Mouse (Mus musculus) retina, adult 2 months (tissue): ENCODE measurements at regions not wholly inside any gene's neighbourhood (a gene's known extent, or its start where the extent isn't known, plus 50 kb on each side); places are given as distances from the start of the nearest gene placed in this dataset.

Experiments used
- DNase-seq: peaks from one replicate; pipeline ENCODE4 v3.0.0-alpha.2; 2012; ENCODE audit warnings: low read depth, low spot score

- no peak for DNase-seq
Observed at GRCm38 (mm10) chr4:106163220-106163619, 152.8 kb upstream of the Usp24 start.

GRCm38 (mm10) chr4:106167716-106168115 lies 148.3 kb upstream of the Usp24 start:
- DNase-seq, result no peak

- no peak for DNase-seq
Observed at GRCm38 (mm10) chr4:106168741-106169140, 147.3 kb upstream of the Usp24 start.

- DNase-seq, result no peak
Observed at GRCm38 (mm10) chr4:106169466-106169865, 146.5 kb upstream of the Usp24 start.

GRCm38 (mm10) chr4:106170731-106171130 lies 145.3 kb upstream of the Usp24 start:
- no peak for DNase-seq

GRCm38 (mm10) chr4:106175352-106175751 lies 140.7 kb upstream of the Usp24 start:
- DNase-seq, result no peak

GRCm38 (mm10) chr4:106185745-106186501 lies 130.1 kb upstream of the Usp24 start:
- DNase-seq, result no peak

GRCm38 (mm10) chr4:106186684-106187083 lies 129.3 kb upstream of the Usp24 start:
- DNase-seq, result no peak

- no peak for DNase-seq
Observed at GRCm38 (mm10) chr4:106190248-106190647, 125.8 kb upstream of the Usp24 start.

- DNase-seq, result no peak
Observed at GRCm38 (mm10) chr4:106191331-106191730, 124.7 kb upstream of the Usp24 start.

GRCm38 (mm10) chr4:106191843-106192242 lies 124.2 kb upstream of the Usp24 start:
- DNase-seq, result no peak

- DNase-seq, result no peak
Observed at GRCm38 (mm10) chr4:106193204-106193945, 122.6 kb upstream of the Usp24 start.

- DNase-seq, result no peak
Observed at GRCm38 (mm10) chr4:106195497-106196166, 120.4 kb upstream of the Usp24 start.

GRCm38 (mm10) chr4:106199833-106200232 lies 116.2 kb upstream of the Usp24 start:
- no peak for DNase-seq

GRCm38 (mm10) chr4:106200241-106200640 lies 115.8 kb upstream of the Usp24 start:
- DNase-seq, result no peak

GRCm38 (mm10) chr4:106202554-106202953 lies 113.5 kb upstream of the Usp24 start:
- no peak for DNase-seq

GRCm38 (mm10) chr4:106205200-106205599 lies 110.8 kb upstream of the Usp24 start:
- no peak for DNase-seq

- DNase-seq, result no peak
Observed at GRCm38 (mm10) chr4:106206023-106206422, 110.0 kb upstream of the Usp24 start.

- DNase-seq, result no peak
Observed at GRCm38 (mm10) chr4:106209465-106209864, 106.5 kb upstream of the Usp24 start.

- no peak for DNase-seq
Observed at GRCm38 (mm10) chr4:106209975-106210374, 106.0 kb upstream of the Usp24 start.

- DNase-seq, result no peak
Observed at GRCm38 (mm10) chr4:106214170-106214569, 101.8 kb upstream of the Usp24 start.

GRCm38 (mm10) chr4:106220621-106221020 lies 95.4 kb upstream of the Usp24 start:
- DNase-seq, result no peak
